Mouse (Mus musculus): ENCODE data around the gene Hilpda. TPM values are rescaled to one million over a fixed set of nuclear protein-coding genes. Genes with fewer than 3 reads are reported as not detected.

Gene Hilpda
- polyA plus RNA-seq, 1 experiment, result 11.2 TPM

DNA sequence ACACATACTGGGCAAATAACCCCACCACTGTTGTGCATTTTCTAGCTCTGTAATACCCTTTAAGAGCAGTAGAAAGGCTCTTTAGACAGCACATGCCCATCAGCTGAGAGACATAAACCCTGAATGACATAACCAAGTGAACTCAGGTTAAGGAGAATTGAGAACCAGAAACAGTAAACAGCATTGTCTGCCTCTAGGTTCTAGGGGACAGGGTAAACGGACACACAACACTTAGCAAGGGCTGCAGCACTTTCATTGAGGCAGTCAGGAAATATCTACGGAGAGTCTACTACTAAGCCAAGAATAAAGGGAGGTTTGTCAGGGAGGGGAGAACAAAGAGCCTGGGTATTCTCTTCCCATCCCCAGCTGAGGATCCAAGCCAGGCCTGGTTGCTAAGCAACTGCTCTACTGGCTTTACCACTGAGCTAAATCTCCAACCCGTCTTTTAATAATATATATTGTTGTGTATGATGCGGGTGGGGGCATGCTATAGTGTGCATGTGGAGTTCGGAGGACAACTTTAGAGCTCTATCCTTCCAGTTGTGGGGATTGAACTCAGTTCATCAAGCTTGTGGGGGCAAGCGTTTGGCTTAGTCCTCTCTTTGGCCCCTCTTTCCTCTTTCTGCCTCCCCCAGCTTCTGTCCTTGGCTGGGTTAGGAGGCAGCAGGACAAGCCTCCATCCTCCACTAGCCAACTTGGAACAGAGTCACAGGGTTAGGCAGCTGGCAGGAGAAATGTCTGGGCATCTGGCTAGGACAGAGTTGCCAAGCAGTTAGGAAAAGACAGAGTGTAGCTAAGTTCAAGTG lies 8.4 kb upstream of the Hilpda start:
- H3K27ac ChIP-seq (ENCODE audit: insufficient read depth, low read length), result no peak overlapping the region
- no peak for TF ChIP-seq POLR2A (IDR thresholded peaks at IDR 0.05; ENCODE audit: borderline replicate concordance, insufficient read depth, low read length)
- no peak for TF ChIP-seq CTCF (IDR thresholded peaks at IDR 0.05; ENCODE audit: borderline replicate concordance, insufficient read depth, low read depth, low read length)
- WGBS, result 17% methylated on average over 6 of the region's 6 CpGs

DNA sequence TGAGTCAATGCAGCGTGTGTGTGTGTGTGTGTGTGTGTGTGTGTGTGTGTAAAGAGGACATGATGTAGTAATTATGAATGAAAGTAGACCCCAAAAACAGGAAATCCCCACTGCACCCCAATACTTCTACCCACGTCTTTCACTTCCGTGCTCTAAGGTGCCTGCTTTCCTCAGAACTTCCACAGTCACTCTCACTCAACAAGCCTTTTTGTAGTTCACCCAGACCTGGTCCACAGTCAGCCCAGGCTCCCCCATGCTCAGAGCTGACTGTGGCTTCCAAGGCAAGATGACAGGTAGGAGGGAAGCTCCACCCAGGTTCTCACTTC lies 7.9 kb upstream of the Hilpda start:
- Histone ChIP-seq H3K4me3 (replicated peaks; ENCODE audit: insufficient read depth, low read depth, low read length) (no peak overlapping the region), H3K27ac (ENCODE audit: insufficient read depth, low read length) (no peak overlapping the region), H3K27me3 (ENCODE audit: control insufficient read depth, insufficient read depth, low read length) (no peaks in the 10 kb centered on the region), H3K4me1 (ENCODE audit: control insufficient read depth, insufficient read depth, low read length) (no peaks in the 10 kb centered on the region)
- DNase-seq, result no peak
- 26% methylated on average over 3 of the region's 3 CpGs for WGBS
- TF ChIP-seq POLR2A (IDR thresholded peaks at IDR 0.05; ENCODE audit: borderline replicate concordance, insufficient read depth, low read length) (no peak), CTCF (IDR thresholded peaks at IDR 0.05; ENCODE audit: borderline replicate concordance, insufficient read depth, low read depth, low read length) (no peak)

More for the DNA sequence above, 8.4 kb upstream of the Hilpda start:
- peak in 1 of 2 experiments; percentile 46 for DNase-seq
- Histone ChIP-seq H3K27me3 (ENCODE audit: control insufficient read depth, insufficient read depth, low read length) (no peaks in the 10 kb centered on the region), H3K4me3 (replicated peaks; ENCODE audit: insufficient read depth, low read depth, low read length) (no peak overlapping the region), H3K4me1 (ENCODE audit: control insufficient read depth, insufficient read depth, low read length) (no peaks in the 10 kb centered on the region)

DNA sequence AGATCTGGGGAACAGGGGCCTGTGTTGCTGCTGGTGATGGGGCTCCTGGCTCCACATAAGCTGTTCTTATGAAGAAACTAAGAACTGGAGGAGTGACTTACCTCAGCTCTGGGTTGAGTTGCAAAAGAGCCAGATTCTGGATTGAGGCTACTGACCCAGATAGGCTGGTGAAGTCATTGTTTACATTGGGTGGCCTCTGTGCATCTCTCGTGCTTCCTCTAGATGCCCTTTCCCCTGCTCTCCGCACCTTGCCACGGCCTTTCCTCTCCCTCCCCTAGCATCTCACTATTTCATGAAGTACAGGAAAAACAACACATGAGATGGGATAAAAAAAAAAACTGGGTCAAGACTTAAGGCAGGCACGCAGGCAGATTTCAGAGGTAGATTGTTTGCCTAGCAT lies 5.4 kb upstream of the Hilpda start:
- H3K4me3 ChIP-seq (replicated peaks; ENCODE audit: insufficient read depth, low read depth, low read length), result no peak overlapping the region
- H3K4me1 ChIP-seq (ENCODE audit: control insufficient read depth, insufficient read depth, low read length), result no peaks in the 10 kb centered on the region
- H3K27ac ChIP-seq (ENCODE audit: insufficient read depth, low read length), result no peak overlapping the region
- H3K27me3 ChIP-seq (ENCODE audit: control insufficient read depth, insufficient read depth, low read length), result no peaks in the 10 kb centered on the region
- WGBS, result 76% methylated on average over 4 of the region's 4 CpGs
- TF ChIP-seq CTCF (IDR thresholded peaks at IDR 0.05; ENCODE audit: borderline replicate concordance, insufficient read depth, low read depth, low read length), result no peak
- no peak for TF ChIP-seq POLR2A (IDR thresholded peaks at IDR 0.05; ENCODE audit: borderline replicate concordance, insufficient read depth, low read length)
- DNase-seq, result no peak

DNA sequence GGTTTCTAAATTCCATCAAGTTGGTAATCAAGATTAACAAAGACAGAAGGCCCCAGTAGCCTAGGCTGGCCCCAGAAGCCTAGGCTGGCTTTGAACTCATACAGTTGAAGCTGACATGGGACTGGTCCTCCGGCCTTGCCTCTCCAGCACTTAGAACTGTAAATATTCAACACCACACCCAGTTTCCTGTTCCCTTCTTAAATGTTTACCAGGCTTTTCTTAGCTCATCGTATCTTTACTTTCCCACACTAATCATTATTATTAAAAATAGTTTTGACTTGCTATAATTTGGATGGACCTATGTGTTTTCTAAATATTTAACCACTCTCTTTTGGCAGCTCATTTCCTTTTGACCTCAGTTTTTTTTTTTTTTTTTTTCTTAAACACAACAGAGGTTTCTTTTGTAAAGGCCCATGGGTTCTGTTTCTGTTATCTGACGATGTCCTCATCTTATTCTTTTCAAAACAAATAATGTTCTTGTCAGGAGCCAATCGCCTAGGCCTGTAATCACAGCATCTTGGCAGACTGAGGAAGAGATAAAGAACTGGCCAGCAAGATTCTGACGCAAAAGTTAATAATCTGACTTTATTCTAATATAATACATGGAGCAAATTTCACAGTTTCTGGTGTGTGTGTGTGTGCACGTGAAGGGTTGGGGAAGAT lies 3.2 kb upstream of the Hilpda start:
- no peak overlapping the region for H3K27ac ChIP-seq (ENCODE audit: insufficient read depth, low read length)
- H3K27me3 ChIP-seq (ENCODE audit: control insufficient read depth, insufficient read depth, low read length), result no peaks in the 10 kb centered on the region
- H3K4me1 ChIP-seq (ENCODE audit: control insufficient read depth, insufficient read depth, low read length), result no peaks in the 10 kb centered on the region
- TF ChIP-seq POLR2A (IDR thresholded peaks at IDR 0.05; ENCODE audit: borderline replicate concordance, insufficient read depth, low read length), result no peak
- no peak for TF ChIP-seq CTCF (IDR thresholded peaks at IDR 0.05; ENCODE audit: borderline replicate concordance, insufficient read depth, low read depth, low read length)
- WGBS, result 86% methylated on average over 6 of the region's 6 CpGs
- H3K4me3 ChIP-seq (replicated peaks; ENCODE audit: insufficient read depth, low read depth, low read length), result no peak overlapping the region
- DNase-seq, result no peak

DNA sequence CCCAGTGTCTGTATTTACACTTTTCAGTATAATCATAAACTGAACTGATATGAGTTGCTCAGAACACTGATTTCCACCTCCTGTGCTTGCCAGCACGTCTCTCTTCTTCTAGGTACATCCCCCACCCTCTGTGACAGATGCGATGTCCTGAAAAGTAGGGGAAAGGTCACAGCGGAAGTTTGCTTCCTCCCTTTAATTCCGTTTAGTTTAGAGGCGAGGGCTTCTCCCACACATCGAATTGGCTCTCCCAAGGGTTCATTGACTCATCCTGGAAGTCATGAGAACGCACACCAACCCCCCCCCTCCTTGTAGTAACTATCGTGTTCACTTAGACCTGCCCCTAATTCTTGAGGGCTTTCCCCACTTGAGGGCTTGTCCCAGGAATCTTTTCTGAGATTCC lies 1.3 kb upstream of the Hilpda start:
- H3K4me3 ChIP-seq (replicated peaks; ENCODE audit: insufficient read depth, low read depth, low read length), result no peak overlapping the region
- H3K4me1 ChIP-seq (ENCODE audit: control insufficient read depth, insufficient read depth, low read length), result no peaks in the 10 kb centered on the region
- H3K27me3 ChIP-seq (ENCODE audit: control insufficient read depth, insufficient read depth, low read length), result no peaks in the 10 kb centered on the region
- 18% methylated on average over 8 of the region's 8 CpGs for WGBS
- DNase-seq, result no peak
- no peak overlapping the region for H3K27ac ChIP-seq (ENCODE audit: insufficient read depth, low read length)
- TF ChIP-seq POLR2A (IDR thresholded peaks at IDR 0.05; ENCODE audit: borderline replicate concordance, insufficient read depth, low read length) (no peak), CTCF (IDR thresholded peaks at IDR 0.05; ENCODE audit: borderline replicate concordance, insufficient read depth, low read depth, low read length) (no peak)

DNA sequence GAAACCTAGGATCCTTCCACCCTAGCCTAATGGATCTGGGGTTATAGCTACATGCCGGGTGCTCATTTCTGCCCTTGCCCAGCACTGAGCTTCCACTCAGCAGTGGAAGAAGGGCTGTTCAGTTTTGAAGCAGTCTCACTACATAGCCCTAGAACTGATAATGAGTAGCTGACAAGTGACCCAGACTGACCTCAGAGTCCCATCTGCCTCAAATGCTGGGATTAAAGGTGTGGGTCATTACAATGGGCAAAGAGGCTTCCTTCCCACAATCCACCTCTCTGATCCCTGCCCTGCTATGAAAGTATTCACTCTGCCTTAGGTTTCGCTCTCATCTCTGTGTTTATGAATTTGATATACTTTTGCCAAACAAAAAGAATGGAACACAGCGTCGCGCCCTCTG lies 4.5 kb downstream of the Hilpda start:
- 92% methylated on average over 5 of the region's 5 CpGs for WGBS
- Histone ChIP-seq H3K4me1 (ENCODE audit: control insufficient read depth, insufficient read depth, low read length) (no peaks in the 10 kb centered on the region), H3K27ac (ENCODE audit: insufficient read depth, low read length) (no peak overlapping the region), H3K27me3 (ENCODE audit: control insufficient read depth, insufficient read depth, low read length) (no peaks in the 10 kb centered on the region), H3K4me3 (replicated peaks; ENCODE audit: insufficient read depth, low read depth, low read length) (no peak overlapping the region)
- no peak for DNase-seq
- TF ChIP-seq CTCF (IDR thresholded peaks at IDR 0.05; ENCODE audit: borderline replicate concordance, insufficient read depth, low read depth, low read length) (no peak), POLR2A (IDR thresholded peaks at IDR 0.05; ENCODE audit: borderline replicate concordance, insufficient read depth, low read length) (no peak)

DNA sequence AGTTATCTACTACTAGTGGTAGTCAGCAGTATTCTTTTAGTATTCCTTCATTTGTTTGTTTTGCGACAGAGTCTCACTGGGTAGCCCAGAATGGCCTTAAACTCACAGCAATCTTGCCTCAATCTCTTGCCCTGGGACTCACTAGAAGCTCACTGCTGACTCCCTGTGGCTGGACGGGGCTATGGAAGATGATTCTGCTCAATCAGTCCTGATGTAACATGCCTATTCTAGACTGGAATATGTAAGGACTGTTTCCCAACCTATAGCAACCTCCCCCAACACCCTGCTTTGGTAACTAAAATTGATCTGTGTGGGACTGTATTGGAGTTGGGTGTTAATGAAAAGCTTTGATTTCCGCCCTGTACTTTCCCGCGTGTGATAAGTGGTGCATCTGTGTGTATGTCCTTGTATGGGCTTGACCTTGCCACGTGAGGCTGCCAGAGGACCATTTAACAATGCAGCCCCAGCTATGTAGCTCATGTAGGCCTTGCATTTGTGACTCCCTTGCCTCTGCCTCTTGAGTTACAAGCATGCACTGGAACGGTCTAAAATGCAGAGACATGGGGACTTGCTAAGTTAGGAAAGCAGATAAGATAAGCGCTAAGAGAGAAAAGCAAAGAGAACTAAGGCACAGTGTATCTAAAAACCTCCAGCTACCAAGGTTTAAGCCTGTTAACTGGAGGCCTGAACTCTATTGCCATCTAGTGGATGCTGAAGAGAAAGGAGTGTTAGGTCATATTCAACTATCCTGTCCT lies 6.4 kb downstream of the Hilpda start:
- peak; percentile 23 to 61 for DNase-seq
- H3K27me3 ChIP-seq (ENCODE audit: control insufficient read depth, insufficient read depth, low read length), result no peaks in the 10 kb centered on the region
- 31% methylated on average over 8 of the region's 8 CpGs for WGBS
- TF ChIP-seq POLR2A (IDR thresholded peaks at IDR 0.05; ENCODE audit: borderline replicate concordance, insufficient read depth, low read length) (no peak), CTCF (IDR thresholded peaks at IDR 0.05; ENCODE audit: borderline replicate concordance, insufficient read depth, low read depth, low read length) (peak; percentile 42; the same call in 1 of the 2 replicates)
- no peak overlapping the region for H3K27ac ChIP-seq (ENCODE audit: insufficient read depth, low read length)
- no peaks in the 10 kb centered on the region for H3K4me1 ChIP-seq (ENCODE audit: control insufficient read depth, insufficient read depth, low read length)
- H3K4me3 ChIP-seq (replicated peaks; ENCODE audit: insufficient read depth, low read depth, low read length), result no peak overlapping the region
